Mouse (Mus musculus) embryonic facial prominence, embryonic 12.5 days (tissue): ENCODE measurements around the gene Clec18a. TPM values are rescaled to one million over a fixed set of nuclear protein-coding genes. Genes with fewer than 3 reads are reported as not detected.
"Not testable (repeated sequence)": the region's sequence is repeated elsewhere in the genome, so short reads cannot be mapped to it uniquely, and the experiment has no call there.

Source experiments
- ATAC-seq: fragments of 200-750 bp; cut with Nextera tagmentation; 2 replicates; pipeline ENCODE4 v1.8.0; 2017; ENCODE audit not compliant: insufficient number of reproducible peaks, insufficient read depth, low FRiP score, low TSS enrichment
- H3K27ac ChIP-seq: fragments of 300-500 bp; sonication (generic); 2 replicates; pipeline ENCODE4 v1.5.1; 2016; ENCODE audit warnings: mild to moderate bottlenecking
- H3K27me3 ChIP-seq: fragments of 300-500 bp; sonication (generic); 2 replicates; pipeline ENCODE4 v1.6.1; 2016; ENCODE audit warnings: mild to moderate bottlenecking, moderate library complexity
- H3K36me3 ChIP-seq: fragments of 300-500 bp; sonication (generic); 2 replicates; pipeline ENCODE4 v1.6.1; 2016; ENCODE audit warnings: mild to moderate bottlenecking
- H3K4me1 ChIP-seq: fragments of 300-500 bp; sonication (generic); 2 replicates; pipeline ENCODE4 v1.6.1; 2016
- H3K4me2 ChIP-seq: fragments of 300-500 bp; sonication (generic); replicated peaks from 2 replicates; pipeline ENCODE4 v1.6.1; 2016; ENCODE audit warnings: mild to moderate bottlenecking, moderate library complexity
- H3K4me3 ChIP-seq: fragments of 300-500 bp; sonication (generic); 2 replicates; pipeline ENCODE4 v1.5.1; 2016; ENCODE audit warnings: mild to moderate bottlenecking
- H3K9ac ChIP-seq: fragments of 300-500 bp; sonication (generic); 2 replicates; pipeline ENCODE4 v1.6.1; 2016; ENCODE audit warnings: mild to moderate bottlenecking, moderate library complexity
- H3K9me3 ChIP-seq: fragments of 300-500 bp; sonication (generic); 2 replicates; pipeline ENCODE4 v1.6.1; 2016; ENCODE audit warnings: mild to moderate bottlenecking, moderate library complexity
- WGBS: fragments of 180-500 bp; shearing (Covaris S2); methylation state at CpG from one replicate; pipeline ENCODE4 v1.1.7; 2016; 5-methylcytosine and 5-hydroxymethylcytosine counted together
- microRNA-seq: library from miRNA; unstranded; fragments of <30 nt; microRNA quantifications from one replicate; pipeline ENCODE4, GENCODE M21; 2017
- polyA plus RNA-seq: library from polyadenylated mRNA; unstranded; fragments of >200 nt; fragmentation: Nextera tagmentation; extraction: Ambion mirVana; gene quantifications from 2 replicates; pipeline ENCODE4 v1.2.1, GENCODE M21; 2016

The Clec18a gene
- polyA plus RNA-seq, 1 experiment from 2014 or later = 2.3 TPM

- Histone ChIP-seq H3K4me3 (no peak within 1 kb of the TSS), H3K9me3 (no peaks in the 10 kb centered on the region), H3K9ac (no peak within 1 kb of the TSS), H3K4me2 (no peak within 1 kb of the TSS), H3K27me3 (no peaks in the 10 kb centered on the region), H3K4me1 (peaks cover 15% of the 10 kb centered on the region), H3K36me3 (peaks cover 4% of the 10 kb centered on the region; the same call in 1 of the 2 replicates), H3K27ac (no peak within 1 kb of the TSS)
- 96% methylated on average over 19 of the region's 19 CpGs for WGBS
- ATAC-seq = no peak
These were observed 60.7 kb downstream of the Clec18a start, which contains the start of gene Ddx19b for GRCm38 (mm10) chr8:111031572-111031971. Gene Ddx19b, minus strand, starts transcription at chr8:111031751.

GRCm38 (mm10) chr8:111030045-111030444 is 62.2 kb downstream of the Clec18a start:
- 80% methylated on average over 6 of the region's 6 CpGs for WGBS

GRCm38 (mm10) chr8:111029589-111029988 is 62.6 kb downstream of the Clec18a start:
- 51% methylated on average over 4 of the region's 4 CpGs for WGBS
- Histone ChIP-seq H3K9me3 (no peaks in the 10 kb centered on the region), H3K27me3 (no peaks in the 10 kb centered on the region), H3K9ac (no peak overlapping the region), H3K27ac (no peak overlapping the region), H3K4me1 (peaks cover 4% of the 10 kb centered on the region), H3K36me3 (no peaks in the 10 kb centered on the region), H3K4me3 (no peak overlapping the region), H3K4me2 (no peak overlapping the region)
- ATAC-seq = no peak

More at GRCm38 (mm10) chr8:111030045-111030444, 62.2 kb downstream of the Clec18a start:
- Histone ChIP-seq H3K9ac (no peak overlapping the region), H3K36me3 (no peaks in the 10 kb centered on the region), H3K4me2 (no peak overlapping the region), H3K4me1 (peaks cover 8% of the 10 kb centered on the region), H3K27me3 (no peaks in the 10 kb centered on the region), H3K4me3 (no peak overlapping the region), H3K9me3 (no peaks in the 10 kb centered on the region), H3K27ac (no peak overlapping the region)
- no peak for ATAC-seq

GRCm38 (mm10) chr8:111027391-111027937 is 64.8 kb downstream of the Clec18a start:
- WGBS = under 1% methylated on average over 31 of the region's 31 CpGs
- H3K27me3 ChIP-seq = no peaks in the 10 kb centered on the region
- H3K27ac ChIP-seq = no peak overlapping the region
- H3K4me3 ChIP-seq = peak overlapping the region; percentile 78
- H3K9me3 ChIP-seq = no peaks in the 10 kb centered on the region
- H3K4me2 ChIP-seq = peak overlapping the region; percentile 62
- peak overlapping the region; percentile 80 for H3K9ac ChIP-seq
- 0 out of 2 replicates have a peak, but pooled peaks have one; percentile 80 for ATAC-seq
- no peaks in the 10 kb centered on the region for H3K4me1 ChIP-seq
- H3K36me3 ChIP-seq = no peaks in the 10 kb centered on the region

GRCm38 (mm10) chr8:111026609-111027008 is 65.6 kb downstream of the Clec18a start:
- not testable (repeated sequence) for H3K27me3 ChIP-seq, H3K9me3 ChIP-seq, H3K4me2 ChIP-seq, H3K27ac ChIP-seq, ATAC-seq, H3K4me3 ChIP-seq, H3K4me1 ChIP-seq, H3K36me3 ChIP-seq, H3K9ac ChIP-seq
- WGBS = 100% methylated on average over 2 of the region's 2 CpGs

- 82% methylated on average over 9 of the region's 10 CpGs for WGBS
- not testable (repeated sequence) for H3K27ac ChIP-seq, ATAC-seq, H3K9me3 ChIP-seq, H3K4me1 ChIP-seq, H3K9ac ChIP-seq, H3K27me3 ChIP-seq, H3K4me2 ChIP-seq, H3K4me3 ChIP-seq
- peaks cover 32% of the 10 kb centered on the region for H3K36me3 ChIP-seq
These were observed 81.8 kb downstream of the Clec18a start for GRCm38 (mm10) chr8:111010230-111010991.

Small RNA genes within 50 kb of the gene (microRNA-seq; reads per million reads assigned to microRNA genes)
- gene Gm24103 (not detected), gene Mir3473d (0.54 reads per million)

Other genes with a start within 250 kb of the Clec18a start
- gene Cog4, start 245.8 kb downstream of the Clec18a start, polyA plus RNA-seq = 85.5 and 87.8 TPM in 2 replicates
- gene Sf3b3, start 245.6 kb downstream of the Clec18a start, polyA plus RNA-seq = 193 and 196 TPM in 2 replicates
- 16.8 and 17.0 TPM in 2 replicates for gene Fuk, start 189.9 kb downstream of the Clec18a start, polyA plus RNA-seq
- 44.6 and 45.5 TPM in 2 replicates for gene St3gal2, start 172.5 kb downstream of the Clec18a start, polyA plus RNA-seq
- gene Ddx19a, start 94.6 kb downstream of the Clec18a start, polyA plus RNA-seq = 14.1 and 16.8 TPM in 2 replicates
- gene Ddx19b, start 60.7 kb downstream of the Clec18a start, polyA plus RNA-seq = 5.5 and 5.6 TPM in 2 replicates
- gene Aars, start 59.3 kb downstream of the Clec18a start, polyA plus RNA-seq = 69.9 and 71.9 TPM in 2 replicates
- gene Exosc6, start 36.1 kb downstream of the Clec18a start, polyA plus RNA-seq = 26.0 and 26.9 TPM in 2 replicates
- gene Pdpr, start 2.2 kb upstream of the Clec18a start, polyA plus RNA-seq = 12.8 and 14.3 TPM in 2 replicates
- 95.2 and 97.6 TPM in 2 replicates for gene Glg1, start 166.8 kb upstream of the Clec18a start, polyA plus RNA-seq
- 67.8 and 68.4 TPM in 2 replicates for gene Rfwd3, start 207.8 kb upstream of the Clec18a start, polyA plus RNA-seq
- 0.25 and 0.35 TPM in 2 replicates for gene Mlkl, start 245.8 kb upstream of the Clec18a start, polyA plus RNA-seq